Mouse (Mus musculus) B cell, adult 2 months (primary cell): ENCODE measurements around the gene Pim1.
"Not testable (repeated sequence)": the region's sequence is repeated elsewhere in the genome, so short reads cannot be mapped to it uniquely, and the experiment has no call there.

ENCODE experiments used
- DNase-seq, 2 experiments: peaks; one replicate each; pipeline ENCODE4 v3.0.0; 2022

Pim1 gene

DNA sequence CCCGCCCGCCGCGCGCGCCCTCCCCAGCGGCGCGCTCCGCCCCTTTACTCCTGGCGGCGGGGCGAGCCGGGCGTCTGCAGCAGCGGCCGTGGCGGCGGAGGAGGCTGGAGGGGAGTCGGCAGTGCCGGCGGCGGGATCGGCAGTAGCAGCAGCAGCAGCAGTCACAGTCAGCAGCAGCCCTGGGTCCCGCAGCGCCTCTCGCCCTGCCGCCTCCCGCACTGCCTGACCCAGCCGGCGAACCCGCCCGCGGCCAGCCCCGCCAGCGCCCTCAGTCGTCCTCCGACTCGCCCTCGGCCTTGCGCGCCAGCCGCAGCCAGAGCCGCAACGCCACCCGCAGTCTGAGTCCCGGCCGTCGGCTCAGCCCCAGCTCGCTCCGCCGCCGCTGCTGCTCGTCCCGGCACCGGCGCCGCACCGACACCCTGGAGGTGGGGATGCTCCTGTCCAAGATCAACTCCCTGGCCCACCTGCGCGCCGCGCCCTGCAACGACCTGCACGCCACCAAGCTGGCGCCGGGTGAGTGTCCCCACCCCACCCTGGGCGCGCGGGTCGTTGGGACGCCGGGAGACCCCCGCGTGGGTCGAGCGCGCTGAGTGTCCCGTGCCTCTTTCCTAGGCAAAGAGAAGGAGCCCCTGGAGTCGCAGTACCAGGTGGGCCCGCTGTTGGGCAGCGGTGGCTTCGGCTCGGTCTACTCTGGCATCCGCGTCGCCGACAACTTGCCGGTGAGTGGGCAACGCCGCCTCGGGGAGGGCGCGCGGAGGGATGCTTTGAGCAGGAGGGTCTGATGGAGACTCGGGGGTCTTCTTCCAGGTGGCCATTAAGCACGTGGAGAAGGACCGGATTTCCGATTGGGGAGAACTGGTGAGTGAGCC is at the start of gene Pim1:
Pim1 (plus strand) TSS at position 41 of the 869 bp plus-strand sequence.
- DNase-seq: peak; percentile 70 to 76

DNA sequence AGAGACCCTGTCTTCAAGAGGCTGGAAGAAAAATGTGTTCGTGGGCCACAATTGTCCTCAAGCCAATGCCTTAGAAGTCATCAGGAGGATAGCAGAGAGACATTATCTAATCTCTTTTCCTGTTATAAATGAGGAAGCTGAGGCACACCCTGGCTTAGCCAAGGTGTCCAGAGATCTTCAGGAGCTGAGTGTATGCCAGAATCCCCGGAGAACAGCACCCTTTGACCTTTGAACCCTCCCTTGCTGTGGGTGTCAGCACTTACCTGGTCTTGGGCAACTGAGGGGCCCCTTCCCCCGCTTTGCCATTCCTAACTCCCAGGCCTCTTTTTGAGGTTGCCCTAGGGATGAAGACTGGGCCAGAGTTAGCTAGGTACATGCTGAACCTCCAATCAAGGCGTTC is 49.0 kb upstream of the Pim1 start:
- no peak for DNase-seq

DNA sequence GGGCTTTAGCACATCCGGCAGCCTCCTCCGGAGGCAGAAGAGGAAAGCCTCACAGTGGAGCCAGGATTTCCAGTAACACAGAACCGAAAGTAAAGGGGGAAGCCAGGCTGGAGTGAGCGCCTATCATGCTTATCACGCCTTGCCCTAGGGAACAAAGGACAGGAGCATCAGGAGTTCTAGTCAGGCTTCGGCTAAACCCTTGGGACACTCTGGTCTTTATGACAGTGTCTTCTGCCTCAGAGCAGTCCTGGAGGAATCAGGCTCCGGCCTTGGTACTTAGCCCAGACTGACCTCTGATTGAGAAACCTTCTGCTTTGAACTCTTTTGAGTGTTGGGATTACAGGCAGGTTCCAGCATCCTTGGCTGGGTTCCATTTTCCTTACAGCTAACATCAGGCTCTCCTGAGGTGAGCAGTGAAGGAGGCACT is 48.4 kb upstream of the Pim1 start:
- DNase-seq: no peak

DNA sequence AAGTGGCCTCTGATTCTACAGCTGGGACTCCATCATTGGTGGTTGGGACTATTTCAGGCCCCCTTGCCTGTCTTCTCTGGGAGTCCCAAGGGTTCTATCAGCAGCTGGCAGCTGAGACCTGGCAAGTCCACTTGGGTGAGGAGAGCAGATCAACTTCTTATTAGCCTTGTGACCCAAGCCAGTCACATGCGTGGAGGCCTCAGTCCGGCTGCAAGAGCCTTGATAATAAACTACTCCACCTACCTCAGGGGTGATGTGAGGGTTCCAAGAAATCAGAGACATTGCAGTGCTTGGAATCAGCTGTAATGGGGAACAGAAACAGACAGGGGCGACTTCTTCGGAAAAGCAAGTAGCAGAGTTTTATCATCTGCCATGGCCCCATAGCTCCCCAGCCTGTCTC is 46.8 kb upstream of the Pim1 start:
- no peak for DNase-seq

DNA sequence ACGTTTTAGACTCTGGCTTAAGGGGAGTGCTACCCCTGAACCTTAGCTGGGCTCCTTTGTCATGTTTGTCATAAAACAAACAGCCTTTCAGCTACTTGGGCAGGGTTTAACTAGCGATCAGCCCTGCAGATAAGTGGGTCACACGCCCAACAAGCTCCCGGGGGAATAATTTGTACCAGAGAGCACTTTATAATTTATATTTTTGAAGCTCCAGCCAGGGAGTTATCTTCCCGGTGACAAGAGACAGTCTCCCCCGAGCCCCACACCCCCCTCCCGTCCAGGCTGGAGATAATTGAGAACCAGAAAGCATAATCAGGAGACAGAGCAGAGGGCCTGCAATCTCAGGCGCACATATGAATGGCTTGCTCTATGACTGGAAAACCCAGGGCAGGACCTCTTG is 45.5 kb upstream of the Pim1 start:
- DNase-seq: no peak

DNA sequence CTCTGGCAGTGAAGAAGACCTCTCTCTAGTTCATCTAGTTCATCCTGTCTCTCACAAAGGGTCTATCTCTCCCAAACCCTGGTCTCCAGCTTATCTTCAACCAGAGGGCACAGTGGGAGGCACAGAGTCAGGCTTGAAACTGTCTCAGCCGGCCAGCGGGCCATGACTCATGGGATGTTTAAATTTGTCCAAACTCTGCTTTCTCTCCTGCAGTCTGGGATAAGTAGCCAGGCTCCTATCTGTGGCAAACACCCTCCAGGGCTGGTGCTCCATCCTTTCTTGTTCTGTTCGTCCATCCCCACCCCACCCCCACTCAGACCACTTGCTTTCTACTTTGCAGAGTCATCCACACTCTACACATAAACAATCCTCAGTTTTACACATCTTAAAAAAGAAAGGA is 43.2 kb upstream of the Pim1 start:
- no peak for DNase-seq

DNA sequence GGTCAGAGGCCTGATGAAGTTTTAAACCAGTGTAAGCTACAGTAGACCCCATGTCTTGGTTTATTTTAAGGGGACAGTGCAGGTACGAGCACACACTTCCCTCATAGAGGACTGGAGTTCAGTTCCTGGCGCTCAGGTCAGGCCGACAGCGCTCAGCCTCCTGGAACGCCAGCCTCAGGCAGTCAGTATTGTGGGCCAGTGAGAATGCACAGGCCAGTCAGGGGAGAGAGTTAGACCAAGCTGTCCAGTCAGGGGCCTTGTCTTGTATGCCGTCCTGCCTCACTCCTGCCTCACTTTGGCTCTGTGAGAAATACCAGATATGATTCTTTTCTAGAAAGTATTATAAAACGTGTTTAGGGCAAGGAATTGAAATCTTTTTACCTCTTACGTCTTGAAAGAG is 42.5 kb upstream of the Pim1 start:
- DNase-seq: no peak

DNA sequence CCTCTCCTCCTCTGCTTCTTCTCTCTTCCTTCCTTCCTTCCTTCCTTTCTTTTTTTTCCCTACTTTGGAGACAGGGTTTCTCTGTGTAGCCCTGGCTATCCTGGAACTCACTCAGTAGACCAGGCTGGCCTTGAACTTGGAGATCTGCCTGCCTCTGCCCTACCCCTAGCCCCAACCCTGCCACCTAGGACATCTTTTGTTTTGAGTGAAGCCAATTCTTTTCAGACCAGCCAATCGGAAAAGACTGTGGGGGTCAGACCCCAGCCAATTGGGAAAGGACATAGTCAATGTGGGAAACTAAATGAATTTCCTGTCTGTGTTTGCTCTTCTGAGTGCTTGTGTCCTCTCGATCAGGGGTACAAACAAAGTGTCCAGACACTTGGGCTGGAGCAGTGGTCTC is 42.0 kb upstream of the Pim1 start:
- DNase-seq: no peak

DNA sequence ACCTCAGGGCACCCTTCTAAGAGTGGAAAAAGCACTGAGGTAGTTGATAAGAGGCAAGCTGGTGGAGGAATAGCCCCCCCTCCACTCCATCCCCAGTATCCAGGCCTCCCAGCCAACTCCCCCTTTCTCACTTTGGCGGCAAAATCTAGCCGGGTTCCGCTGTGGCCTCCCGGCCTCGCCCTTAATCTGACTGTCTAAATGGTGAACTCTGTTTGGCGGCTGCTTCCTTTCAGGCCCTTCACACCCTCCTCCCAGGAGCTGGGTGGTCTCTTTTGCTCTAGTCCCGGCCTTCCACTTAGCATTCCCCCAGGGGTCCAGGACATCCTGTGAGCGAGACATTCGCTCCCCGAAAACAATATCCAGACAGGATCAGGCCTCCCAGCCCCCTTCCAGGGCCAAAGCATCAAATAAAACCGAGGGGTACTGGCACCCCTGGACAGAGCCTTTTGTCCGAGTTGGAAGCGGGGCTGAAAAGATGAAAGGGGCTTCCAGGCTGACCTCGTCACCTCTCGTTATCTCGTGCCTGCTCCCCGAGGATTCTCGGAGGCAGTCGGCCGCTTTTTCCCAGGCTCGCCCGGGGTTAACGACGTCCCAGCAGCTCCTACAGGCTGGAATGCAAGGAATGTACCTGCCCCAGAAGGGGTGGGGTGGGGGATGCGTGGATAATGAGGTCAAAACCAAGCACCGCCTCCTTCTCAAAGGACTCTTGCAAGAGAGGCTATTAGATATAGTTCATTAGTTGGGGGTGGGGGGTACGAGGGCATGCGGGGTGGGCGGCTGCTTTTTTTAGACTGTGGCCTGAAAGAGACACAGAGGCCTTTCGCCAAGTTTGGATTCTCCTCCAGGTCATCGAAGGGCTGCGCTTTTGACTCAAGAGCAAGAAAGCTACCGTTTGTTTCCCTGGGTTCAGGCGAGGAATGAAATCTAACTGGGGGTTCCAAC is 39.4 kb upstream of the Pim1 start:
- DNase-seq: no peak

DNA sequence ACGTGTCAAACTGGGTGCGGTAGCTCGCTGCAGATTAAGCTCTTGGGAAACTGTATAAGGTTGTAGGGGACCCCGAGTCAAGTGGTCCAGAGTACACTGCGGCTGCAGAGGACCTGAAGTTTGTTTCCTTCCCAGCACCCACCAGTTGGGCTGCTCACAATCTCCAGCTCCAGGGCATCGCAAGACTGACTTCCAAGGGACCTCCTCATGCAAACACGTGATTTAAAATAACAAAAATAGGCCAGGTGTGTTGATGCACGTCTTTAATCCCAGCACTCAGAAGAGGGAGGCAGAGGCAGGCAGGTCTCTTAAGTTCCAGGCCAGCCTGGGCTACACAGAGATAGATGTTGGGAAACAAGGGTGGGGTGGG is 38.7 kb upstream of the Pim1 start:
- no peak for DNase-seq

DNA sequence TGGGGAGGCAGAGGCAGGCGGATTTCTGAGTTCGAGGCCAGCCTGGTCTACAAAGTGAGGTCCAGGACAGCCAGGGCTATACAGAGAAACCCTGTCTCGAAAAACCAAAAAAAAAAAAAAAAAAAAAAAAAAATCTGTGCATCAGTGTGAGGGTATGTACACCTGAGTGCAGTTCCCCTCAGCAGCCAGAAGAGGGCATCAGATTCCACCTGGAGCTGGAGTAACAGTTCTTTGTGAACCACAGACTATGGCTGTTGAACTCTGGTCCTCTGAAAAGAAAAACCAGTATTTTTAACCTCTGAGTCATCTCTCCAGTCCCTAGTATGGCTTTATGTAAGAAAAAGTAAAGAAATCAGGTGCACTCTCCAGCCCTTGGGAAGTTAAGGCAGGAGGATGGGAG is 36.4 kb upstream of the Pim1 start:
- DNase-seq: not testable (repeated sequence)

DNA sequence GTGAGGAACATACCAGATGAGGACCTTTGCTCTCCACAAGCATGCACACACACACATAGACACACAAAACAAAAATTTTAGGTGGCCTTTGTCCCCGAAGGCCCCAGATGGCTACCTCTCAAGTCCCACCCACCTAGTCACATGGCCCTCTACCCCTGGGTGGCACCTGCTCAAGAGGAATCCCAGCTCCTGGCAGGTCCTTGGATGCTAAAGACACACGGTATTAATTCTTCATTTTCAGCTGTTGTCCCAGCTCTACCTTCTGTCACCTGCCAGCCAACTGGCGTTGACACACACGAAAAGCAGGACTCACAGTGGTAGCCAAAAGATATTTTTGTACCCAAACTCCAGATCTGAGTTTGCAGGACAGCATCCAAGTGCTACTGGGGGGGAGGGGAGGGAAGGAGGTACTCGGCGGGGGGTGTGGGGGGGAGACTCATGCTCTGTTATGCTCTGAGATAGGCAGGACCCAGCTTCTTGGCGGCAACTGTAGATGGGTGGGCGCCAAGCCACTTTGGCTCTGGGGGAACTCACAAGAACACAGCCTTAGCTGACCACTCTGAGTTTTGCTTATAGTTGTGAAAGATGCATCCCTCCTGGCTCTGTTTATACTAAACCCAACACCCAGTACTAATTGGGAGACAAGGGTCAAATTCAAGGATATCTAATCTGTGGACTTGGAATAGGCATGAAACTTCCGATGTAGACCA is 35.0 kb upstream of the Pim1 start:
- no peak for DNase-seq

DNA sequence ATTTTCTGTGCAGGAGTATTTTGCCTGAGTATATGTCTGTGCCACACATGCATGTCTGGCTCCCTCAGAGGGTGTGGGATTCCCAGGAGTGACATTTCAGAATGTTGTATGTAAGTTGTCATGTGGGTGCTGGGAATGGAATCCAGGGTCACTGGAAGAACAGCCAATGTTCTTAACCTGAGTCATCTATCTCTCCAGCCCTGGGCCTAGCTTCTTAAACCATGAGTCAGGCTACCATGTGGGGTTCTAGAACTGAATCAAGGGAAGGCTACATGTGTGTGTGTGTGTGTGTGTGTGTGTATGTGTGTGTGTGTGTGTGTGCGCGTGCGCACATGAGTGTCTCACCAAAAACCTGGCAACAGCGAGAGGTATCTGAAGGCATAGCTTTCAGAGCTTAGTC is 34.1 kb upstream of the Pim1 start:
- no peak for DNase-seq

DNA sequence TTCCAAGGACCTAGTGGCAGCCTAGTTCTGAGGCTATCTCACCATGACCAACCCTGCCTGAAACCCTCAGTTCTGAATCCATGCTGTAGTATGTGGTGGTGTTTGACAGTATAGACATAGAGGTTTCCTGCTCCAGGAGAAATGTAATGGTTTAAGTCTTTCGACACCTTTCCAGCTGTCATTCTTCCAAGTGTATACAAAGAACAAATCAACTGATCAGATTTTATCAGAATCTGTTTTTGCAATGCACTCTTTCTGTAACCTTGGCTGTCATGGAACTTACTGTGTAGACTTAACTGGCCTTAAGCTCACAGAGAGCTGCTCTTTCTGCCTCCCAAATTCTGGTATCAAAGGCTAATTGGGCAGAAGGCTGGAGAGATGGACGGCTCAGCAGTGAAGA is 33.6 kb upstream of the Pim1 start:
- no peak for DNase-seq

DNA sequence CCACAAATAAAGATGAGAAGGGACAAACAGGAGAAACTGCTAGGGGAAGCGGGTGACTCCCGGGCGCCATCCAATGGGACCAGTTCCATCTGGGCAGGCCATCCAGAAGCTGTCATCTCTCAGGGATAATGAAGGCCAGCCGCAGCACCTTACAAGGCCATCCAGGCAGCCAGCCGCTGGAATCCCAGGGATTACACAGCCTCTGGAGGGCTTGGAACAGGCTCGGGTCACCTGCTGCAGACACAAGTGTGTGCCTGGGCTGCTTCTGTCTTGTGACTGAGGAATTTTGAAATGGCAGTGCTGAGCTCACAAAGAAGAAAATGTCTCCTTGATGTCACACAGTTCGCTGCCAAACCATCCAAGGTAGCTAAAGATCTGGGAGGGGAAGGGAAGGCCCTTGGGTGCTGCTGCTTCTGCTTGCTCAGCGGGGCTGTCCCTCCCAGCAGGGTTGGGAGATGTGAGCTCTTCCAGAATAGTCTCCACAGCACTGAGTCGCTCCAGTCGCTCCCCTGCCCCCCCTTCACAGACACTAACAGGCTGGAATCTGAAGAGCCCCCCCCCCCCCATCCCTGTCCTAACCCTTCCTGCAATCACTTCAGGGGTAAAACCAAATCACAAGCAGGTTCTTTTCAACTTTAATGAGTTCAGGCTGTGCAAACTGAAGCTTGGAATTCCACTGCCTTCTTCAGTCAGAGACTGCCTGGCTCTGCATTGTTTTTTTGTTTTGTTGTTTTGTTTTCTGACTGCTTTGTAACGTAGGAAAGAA is 32.6 kb upstream of the Pim1 start:
- DNase-seq: no peak

DNA sequence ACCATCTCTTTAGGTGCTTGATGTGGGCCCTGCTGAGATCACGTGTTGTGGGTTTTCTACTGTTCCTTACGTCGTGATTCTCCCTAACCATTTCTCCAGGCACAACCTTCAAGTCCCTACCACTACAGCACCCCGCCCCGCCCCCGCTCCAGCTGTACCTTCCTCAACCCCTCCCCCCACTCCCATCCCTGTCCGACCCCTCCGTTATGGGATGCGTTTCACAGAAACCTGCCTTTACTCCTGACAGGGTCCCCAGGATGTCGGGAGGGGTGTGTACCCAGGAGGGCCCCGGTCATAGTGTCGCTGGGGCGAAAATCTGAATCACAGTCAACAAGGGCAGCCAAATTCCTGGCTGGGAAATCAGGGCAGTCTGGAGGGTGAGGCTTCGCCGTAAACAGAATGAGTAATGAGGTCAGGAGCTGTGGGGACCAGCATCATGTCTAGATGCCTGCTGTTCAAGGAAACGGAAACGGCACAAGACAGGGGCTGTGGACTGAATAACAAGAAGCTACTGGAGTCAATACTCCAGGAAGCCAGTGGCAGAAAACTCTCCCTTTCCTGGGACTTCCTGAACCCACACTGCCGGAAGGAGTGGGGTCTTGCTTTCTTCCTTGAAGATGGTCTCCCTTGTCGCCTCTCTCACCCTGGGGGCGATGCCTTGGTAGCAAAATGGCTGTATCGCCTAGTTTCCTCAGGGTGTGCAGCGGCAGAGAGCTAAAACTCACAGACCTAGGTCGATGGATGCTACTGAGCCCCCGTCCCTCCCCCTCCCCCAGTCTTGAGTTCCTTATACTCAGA is 31.0 kb upstream of the Pim1 start:
- DNase-seq: no peak

DNA sequence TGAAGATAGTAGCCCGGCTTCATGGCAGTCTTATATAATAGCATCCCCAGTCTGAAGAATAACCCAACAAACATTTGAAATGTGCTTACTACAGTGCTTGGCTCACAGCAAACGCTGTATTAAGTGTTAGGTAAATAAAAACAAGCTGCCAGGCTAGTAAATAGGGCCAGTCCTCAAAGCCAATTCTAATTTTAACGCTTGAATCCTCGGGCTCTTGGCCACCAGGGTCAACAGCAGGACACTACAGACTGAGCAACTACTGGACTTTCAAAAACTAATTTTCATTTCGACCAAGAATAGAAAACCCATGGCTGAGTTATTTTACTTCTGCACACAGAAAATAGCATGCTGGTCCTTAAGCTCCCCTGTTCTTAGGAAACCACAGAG is 30.4 kb upstream of the Pim1 start:
- no peak for DNase-seq

DNA sequence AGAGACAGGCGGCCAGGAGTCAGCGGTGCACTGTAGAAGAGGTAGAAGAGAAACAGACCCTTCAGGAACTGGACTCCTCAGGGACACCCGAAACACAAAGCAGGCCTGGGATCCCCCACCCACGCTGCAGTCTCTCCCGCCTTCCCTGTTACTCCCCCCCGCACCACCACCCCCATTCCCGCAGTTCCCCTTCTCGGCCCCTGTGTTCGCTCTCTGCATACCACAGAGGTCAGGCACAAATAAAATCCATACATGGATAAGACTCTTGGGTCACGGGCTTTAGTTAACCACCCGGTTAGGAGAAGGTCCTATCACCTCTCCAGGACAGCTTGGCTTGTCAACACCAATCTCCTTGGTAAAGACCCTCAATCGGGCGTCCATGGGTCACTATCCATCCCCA is 26.9 kb upstream of the Pim1 start:
- DNase-seq: no peak

DNA sequence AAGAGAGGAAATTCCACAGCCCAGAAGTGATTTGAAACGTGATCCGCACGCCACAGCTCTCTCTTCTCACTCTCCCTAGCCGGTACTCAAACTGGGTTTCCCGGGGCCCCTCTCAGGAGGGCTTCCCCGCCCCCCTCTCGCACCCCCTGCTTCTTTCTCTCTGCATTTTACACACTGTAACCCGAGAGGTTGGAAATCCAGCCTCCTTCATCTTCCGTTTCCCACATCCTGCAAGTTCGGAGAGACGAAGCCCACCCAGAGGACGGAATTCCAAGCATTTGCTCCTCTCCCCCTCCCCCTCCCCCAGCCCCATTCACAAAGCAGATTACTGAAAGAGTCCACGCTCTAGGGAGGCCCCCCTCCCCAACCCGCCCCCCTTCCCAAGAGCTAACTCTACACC is 26.5 kb upstream of the Pim1 start:
- no peak for DNase-seq

DNA sequence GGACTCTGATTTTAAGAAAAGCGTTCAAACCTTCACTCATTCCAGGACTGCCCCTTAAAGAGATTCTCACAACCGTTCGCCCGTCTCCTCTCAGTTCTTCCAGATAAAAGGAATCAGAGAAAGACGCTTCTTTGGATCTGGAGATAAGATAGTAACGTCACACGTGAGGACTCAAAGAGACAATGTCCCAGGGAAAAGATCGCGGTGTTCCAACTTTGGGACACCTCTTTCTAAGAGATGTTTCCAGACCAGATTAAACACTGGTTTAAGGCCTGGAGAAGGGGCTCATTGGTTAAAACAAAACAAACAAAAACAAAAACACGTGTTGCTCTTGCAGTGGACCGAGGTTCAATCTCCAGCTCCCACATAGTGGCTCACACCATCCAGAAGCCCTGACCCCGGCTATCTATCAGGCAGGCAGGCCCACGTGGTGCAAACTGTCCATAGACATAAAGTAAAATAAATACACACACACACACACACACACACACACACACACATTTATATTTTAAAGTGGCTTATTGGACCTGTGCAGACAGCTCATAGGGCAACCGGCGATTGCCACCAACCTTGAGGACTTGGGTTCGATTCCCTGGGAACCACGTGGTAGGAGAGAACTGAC is 25.9 kb upstream of the Pim1 start:
- no peak for DNase-seq

DNA sequence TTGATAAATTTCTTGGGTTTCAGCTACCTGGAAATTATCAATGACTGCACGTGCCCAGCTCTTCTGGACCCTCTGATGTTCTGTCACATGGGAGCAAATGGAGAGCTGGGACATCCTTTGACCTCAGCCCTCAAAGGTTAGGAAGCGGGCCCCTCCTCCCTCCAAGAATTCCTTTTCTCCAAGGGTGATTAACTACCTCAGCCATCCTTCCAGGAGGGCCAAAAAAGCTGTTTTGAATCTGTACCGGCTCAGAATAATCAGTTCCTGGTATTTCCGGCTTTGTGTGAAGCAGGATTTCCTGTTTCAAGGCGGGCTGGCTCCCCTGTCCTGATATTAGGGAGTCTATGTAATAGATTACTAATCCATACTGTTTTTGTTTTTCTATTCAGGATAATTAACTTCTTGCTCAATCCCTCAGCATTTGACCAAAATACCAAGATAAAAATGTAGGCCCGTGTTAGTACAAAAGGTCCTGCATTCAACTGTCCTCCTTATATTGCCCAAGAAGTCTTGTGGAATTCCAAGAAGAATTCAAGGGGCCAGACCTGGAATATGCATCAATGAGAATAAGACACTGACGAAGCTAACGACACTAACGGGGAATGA is 25.0 kb upstream of the Pim1 start:
- DNase-seq: no peak
